Mouse (Mus musculus) forelimb bud, embryonic 11.5 days (tissue): ENCODE measurements around the gene Twf2.

Experiments
- DNase-seq: peaks from one replicate; pipeline ENCODE4 v3.0.0-alpha.2; 2012; ENCODE audit warnings: low read depth, low spot score

Twf2 gene

GRCm38 (mm10) chr9:106237401-106237800 is 34.5 kb downstream of the Twf2 start:
- DNase-seq, result no peak

- no peak for DNase-seq
These were observed 35.0 kb downstream of the Twf2 start for GRCm38 (mm10) chr9:106237878-106238277.

GRCm38 (mm10) chr9:106241541-106242164 is 38.7 kb downstream of the Twf2 start:
- no peak for DNase-seq

GRCm38 (mm10) chr9:106242813-106243488 is 40.0 kb downstream of the Twf2 start:
- DNase-seq, result peak; percentile 39

GRCm38 (mm10) chr9:106249550-106249949 is 46.6 kb downstream of the Twf2 start:
- no peak for DNase-seq

GRCm38 (mm10) chr9:106250245-106250644 is 47.3 kb downstream of the Twf2 start:
- DNase-seq, result no peak

GRCm38 (mm10) chr9:106251066-106251465 is 48.2 kb downstream of the Twf2 start:
- DNase-seq, result no peak

- no peak for DNase-seq
These were observed 51.1 kb downstream of the Twf2 start for GRCm38 (mm10) chr9:106254001-106254400.

- no peak for DNase-seq
These were observed 55.5 kb downstream of the Twf2 start for GRCm38 (mm10) chr9:106258412-106258811.

- no peak for DNase-seq
These were observed 56.1 kb downstream of the Twf2 start for GRCm38 (mm10) chr9:106258990-106259389.

GRCm38 (mm10) chr9:106261058-106261457 is 58.1 kb downstream of the Twf2 start:
- no peak for DNase-seq

- DNase-seq, result no peak
These were observed 58.6 kb downstream of the Twf2 start for GRCm38 (mm10) chr9:106261491-106261890.

- no peak for DNase-seq
These were observed 59.2 kb downstream of the Twf2 start for GRCm38 (mm10) chr9:106262075-106262474.

GRCm38 (mm10) chr9:106263381-106263924 is 60.5 kb downstream of the Twf2 start:
- no peak for DNase-seq
